Mouse (Mus musculus): ENCODE measurements at regions not wholly inside any gene's neighbourhood (a gene's known extent, or its start where the extent isn't known, plus 50 kb on each side); places are given as distances from the start of the nearest gene placed in this dataset.
A peak's percentile ranks its signal among the peaks of the same experiment; 100 is the strongest.

- DNase-seq (ENCODE audit: low read depth, low spot score), result no peak
Measured at GRCm38 (mm10) chr9:26383996-26384395, 349.5 kb upstream of the B3gat1 start.

GRCm38 (mm10) chr9:26398635-26399034 lies 334.9 kb upstream of the B3gat1 start:
- DNase-seq (ENCODE audit: low read depth, low spot score), result no peak

- DNase-seq (ENCODE audit: low read depth, low spot score), result no peak
Measured at GRCm38 (mm10) chr9:26422897-26423823, 310.4 kb upstream of the B3gat1 start.

- no peak for DNase-seq (ENCODE audit: low read depth, low spot score)
Measured at GRCm38 (mm10) chr9:26435507-26435906, 298.0 kb upstream of the B3gat1 start.

- no peak for DNase-seq (ENCODE audit: low read depth, low spot score)
Measured at GRCm38 (mm10) chr9:26437244-26437643, 296.3 kb upstream of the B3gat1 start.

GRCm38 (mm10) chr9:26453924-26454323 lies 279.6 kb upstream of the B3gat1 start:
- DNase-seq (ENCODE audit: low read depth, low spot score), result no peak

- peak; percentile 12 for DNase-seq (ENCODE audit: low read depth, low spot score)
Measured at GRCm38 (mm10) chr9:26461081-26461480, 272.4 kb upstream of the B3gat1 start.

- no peak for DNase-seq (ENCODE audit: low read depth, low spot score)
Measured at GRCm38 (mm10) chr9:26470694-26471392, 262.7 kb upstream of the B3gat1 start.

GRCm38 (mm10) chr9:26476341-26476740 lies 257.2 kb upstream of the B3gat1 start:
- DNase-seq (ENCODE audit: low read depth, low spot score), result no peak

- DNase-seq (ENCODE audit: low read depth, low spot score), result no peak
Measured at GRCm38 (mm10) chr9:26480881-26481280, 252.6 kb upstream of the B3gat1 start.

GRCm38 (mm10) chr9:26481890-26482289 lies 251.6 kb upstream of the B3gat1 start:
- DNase-seq (ENCODE audit: low read depth, low spot score), result no peak

- no peak for DNase-seq (ENCODE audit: low read depth, low spot score)
Measured at GRCm38 (mm10) chr9:26493740-26494139, 239.8 kb upstream of the B3gat1 start.

- DNase-seq (ENCODE audit: low read depth, low spot score), result no peak
Measured at GRCm38 (mm10) chr9:26502027-26502426, 231.5 kb upstream of the B3gat1 start.

GRCm38 (mm10) chr9:26505941-26506340 lies 227.6 kb upstream of the B3gat1 start:
- no peak for DNase-seq (ENCODE audit: low read depth, low spot score)

GRCm38 (mm10) chr9:26518651-26519050 lies 214.9 kb upstream of the B3gat1 start:
- peak; percentile 4 for DNase-seq (ENCODE audit: low read depth, low spot score)

GRCm38 (mm10) chr9:26519581-26520501 lies 213.7 kb upstream of the B3gat1 start:
- no peak for DNase-seq (ENCODE audit: low read depth, low spot score)

GRCm38 (mm10) chr9:26524089-26524488 lies 209.4 kb upstream of the B3gat1 start:
- DNase-seq (ENCODE audit: low read depth, low spot score), result no peak

GRCm38 (mm10) chr9:26528761-26529160 lies 204.8 kb upstream of the B3gat1 start:
- peak; percentile 22 for DNase-seq (ENCODE audit: low read depth, low spot score)

GRCm38 (mm10) chr9:26539042-26539441 lies 194.5 kb upstream of the B3gat1 start:
- no peak for DNase-seq (ENCODE audit: low read depth, low spot score)

- DNase-seq (ENCODE audit: low read depth, low spot score), result no peak
Measured at GRCm38 (mm10) chr9:26548328-26548922, 185.1 kb upstream of the B3gat1 start.

GRCm38 (mm10) chr9:26549118-26549517 lies 184.4 kb upstream of the B3gat1 start:
- DNase-seq (ENCODE audit: low read depth, low spot score), result no peak
